Mouse (Mus musculus) embryonic stem cell, embryonic (primary cell): ENCODE measurements around the gene H2-Q2.
"Not testable (repeated sequence)": the region's sequence is repeated elsewhere in the genome, so short reads cannot be mapped to it uniquely, and the experiment has no call there.

Experiments used
- CTCF ChIA-PET, 4 experiments: fragments of 300-600 bp in 2 of 4; fragments of 350-600 bp in 2 of 4; sonication (Branson Sonifier 250); formaldehyde crosslinking; loops; one replicate each; lab custom pipeline; 2022; ENCODE audit warnings: inconsistent platforms in 2 of 4; lab: Charles Lee
- POLR2A ChIA-PET, 4 experiments: fragments of 300-600 bp in 2 of 4; fragments of 350-600 bp in 2 of 4; sonication (Branson Sonifier 250); formaldehyde crosslinking; loops; one replicate each; lab custom pipeline; 2022; ENCODE audit warnings: antibody characterized with exemption in 4 of 4, inconsistent platforms in 1 of 4; lab: Charles Lee

Gene H2-Q2

GRCm38 (mm10) chr17:35342071-35342671 lies at the start of gene H2-Q2:
Gene H2-Q2 (plus strand): TSS chr17:35342242.
- ChIA-PET POLR2A (interaction anchor here in 2 of 4 experiments (0.6 to 1.7 kb wide), 6 partner anchors 9 to 448 kb away, joined by 3 to 6 read pairs (median 3); partner anchors contain the start of gene H2-Q1 (in 1 of the 2)), CTCF (interaction anchor here in 1 of 4 experiments (0.9 kb wide), 1 partner anchor 40 kb away, joined by 3 read pairs; no protein-coding TSS in a partner anchor)

- ChIA-PET CTCF (interaction anchor here (0.6 to 1.8 kb wide), 25 partner anchors 8 to 1323 kb away, joined by 3 to 14 read pairs (median 3); partner anchors contain the start of gene H2-K1 (in 1 of the 4)), POLR2A (interaction anchor here in 2 of 4 experiments (0.6 to 0.8 kb wide), 2 partner anchors 26 to 1293 kb away, joined by 3 read pairs; no protein-coding TSS in a partner anchor)
Measured at GRCm38 (mm10) chr17:35295796-35296195, 46.2 kb upstream of the H2-Q2 start.

GRCm38 (mm10) chr17:35300261-35300945 lies 41.6 kb upstream of the H2-Q2 start:
- POLR2A ChIA-PET = interaction anchor here in 2 of 4 experiments (0.6 to 0.7 kb wide), 2 partner anchors 1331 kb away, joined by 6 to 12 read pairs; no protein-coding TSS in a partner anchor
- CTCF ChIA-PET = interaction anchor here in 3 of 4 experiments (0.6 to 1.8 kb wide), 9 partner anchors 16 to 1788 kb away, joined by 3 to 28 read pairs (median 5); no protein-coding TSS in a partner anchor

- POLR2A ChIA-PET = interaction anchor here in 3 of 4 experiments (1.0 to 1.1 kb wide), 5 partner anchors 47 to 133 kb away, joined by 3 to 5 read pairs (median 4); partner anchors contain the start of gene Ddx39b (in 1 of the 3)
- CTCF ChIA-PET = interaction anchor here (0.5 to 4.3 kb wide), 66 partner anchors 9 to 1542 kb away, joined by 3 to 70 read pairs (median 4); partner anchors contain the start of genes Agpat1 (in 1 of the 4), Ddx39b (in 1 of the 4), H2-Q2 (in 1 of the 4) and Rnf5 (in 1 of the 4)
Measured at GRCm38 (mm10) chr17:35301645-35302258, 40.3 kb upstream of the H2-Q2 start.

GRCm38 (mm10) chr17:35303271-35303670 lies 38.8 kb upstream of the H2-Q2 start:
- POLR2A ChIA-PET = interaction anchor here in 1 of 4 experiments (1.4 kb wide), 1 partner anchor 1337 kb away, joined by 8 read pairs; no protein-coding TSS in a partner anchor
- CTCF ChIA-PET = interaction anchor here in 3 of 4 experiments (0.7 to 4.3 kb wide), 11 partner anchors 8 to 1342 kb away, joined by 3 to 70 read pairs (median 5); no protein-coding TSS in a partner anchor

GRCm38 (mm10) chr17:35303756-35304350 lies 38.2 kb upstream of the H2-Q2 start:
- ChIA-PET POLR2A (interaction anchor here in 1 of 4 experiments (1.0 to 1.4 kb wide), 2 partner anchors 216 to 1338 kb away, joined by 3 to 8 read pairs; no protein-coding TSS in a partner anchor), CTCF (interaction anchor here (0.6 to 4.3 kb wide), 13 partner anchors 8 to 1338 kb away, joined by 3 to 70 read pairs (median 3); no protein-coding TSS in a partner anchor)

GRCm38 (mm10) chr17:35304478-35304877 lies 37.6 kb upstream of the H2-Q2 start:
- CTCF ChIA-PET = interaction anchor here (0.7 to 4.3 kb wide), 9 partner anchors 9 to 1338 kb away, joined by 3 to 70 read pairs (median 4); no protein-coding TSS in a partner anchor
- POLR2A ChIA-PET = interaction anchor here in 1 of 4 experiments (1.0 to 1.4 kb wide), 2 partner anchors 216 to 1339 kb away, joined by 3 to 8 read pairs; no protein-coding TSS in a partner anchor

- ChIA-PET CTCF (interaction anchor here in 3 of 4 experiments (1.3 to 4.3 kb wide), 4 partner anchors 30 to 1339 kb away, joined by 4 to 70 read pairs (median 8); no protein-coding TSS in a partner anchor), POLR2A (interaction anchor here in 3 of 4 experiments (0.5 to 1.0 kb wide), 3 partner anchors 63 to 471 kb away, joined by 3 read pairs; partner anchors contain the start of gene Ddx39b (in 1 of the 3))
Measured at GRCm38 (mm10) chr17:35304921-35305320, 37.1 kb upstream of the H2-Q2 start.

- ChIA-PET CTCF (interaction anchor here in 2 of 4 experiments (0.6 to 1.5 kb wide), 3 partner anchors 15 to 61 kb away, joined by 3 read pairs; no protein-coding TSS in a partner anchor), POLR2A (no interaction called here)
Measured at GRCm38 (mm10) chr17:35318671-35319070, 23.4 kb upstream of the H2-Q2 start.

- POLR2A ChIA-PET = interaction anchor here in 1 of 4 experiments (1.0 kb wide), 1 partner anchor 21 kb away, joined by 6 read pairs; the partner anchor contains the start of gene H2-Q2
- CTCF ChIA-PET = no interaction called here
Measured at GRCm38 (mm10) chr17:35320327-35321081, 21.5 kb upstream of the H2-Q2 start, which contains the start of gene H2-Q1. Gene H2-Q1 (plus strand): TSS chr17:35320405.

- CTCF ChIA-PET = interaction anchor here in 2 of 4 experiments (1.0 to 1.2 kb wide), 2 partner anchors 56 to 110 kb away, joined by 3 to 5 read pairs; no protein-coding TSS in a partner anchor
- POLR2A ChIA-PET = not testable (repeated sequence)
Measured at GRCm38 (mm10) chr17:35325124-35325523, 16.9 kb upstream of the H2-Q2 start.

GRCm38 (mm10) chr17:35326000-35326399 lies 16.0 kb upstream of the H2-Q2 start:
- ChIA-PET POLR2A (interaction anchor here in 1 of 4 experiments (0.6 kb wide), 1 partner anchor 21 kb away, joined by 3 read pairs; no protein-coding TSS in a partner anchor), CTCF (interaction anchor here in 1 of 4 experiments (0.6 kb wide), 1 partner anchor 197 kb away, joined by 4 read pairs; no protein-coding TSS in a partner anchor)

- CTCF ChIA-PET = interaction anchor here in 1 of 4 experiments (2.0 kb wide), 1 partner anchor 28 kb away, joined by 4 read pairs; no protein-coding TSS in a partner anchor
- POLR2A ChIA-PET = not testable (repeated sequence)
Measured at GRCm38 (mm10) chr17:35329714-35330113, 12.3 kb upstream of the H2-Q2 start.

GRCm38 (mm10) chr17:35331546-35331945 lies 10.5 kb upstream of the H2-Q2 start:
- CTCF ChIA-PET = not testable (repeated sequence)
- POLR2A ChIA-PET = interaction anchor here in 1 of 4 experiments (0.6 kb wide), 1 partner anchor 344 kb away, joined by 3 read pairs; no protein-coding TSS in a partner anchor

GRCm38 (mm10) chr17:35342711-35343476 lies 852 bp downstream of the H2-Q2 start:
- POLR2A ChIA-PET = interaction anchor here in 2 of 4 experiments (0.6 to 1.7 kb wide), 6 partner anchors 8 to 98 kb away, joined by 3 to 6 read pairs (median 4); partner anchors contain the start of gene H2-Q1 (in 1 of the 2)
- CTCF ChIA-PET = interaction anchor here in 2 of 4 experiments (0.5 to 0.8 kb wide), 3 partner anchors 42 to 174 kb away, joined by 3 to 5 read pairs (median 3); no protein-coding TSS in a partner anchor
